Mouse (Mus musculus) spleen, adult 2 months (tissue): Measurements from ENCODE around the gene Fhl2.

Experiments
- CTCF ChIP-seq: fragments of 200-500 bp; IDR thresholded peaks from 2 replicates; pipeline ENCODE4 v1.5.1; 2011; ENCODE audit warnings: mild to moderate bottlenecking, inconsistent platforms; ENCODE audit not compliant: insufficient read depth, insufficient read length, insufficient replicate concordance; ENCODE audit errors: extremely low read depth
- POLR2A ChIP-seq: fragments of 200-500 bp; IDR thresholded peaks from 2 replicates; pipeline ENCODE4 v1.6.1; 2011; ENCODE audit warnings: low read depth, low read length, inconsistent platforms

DNA sequence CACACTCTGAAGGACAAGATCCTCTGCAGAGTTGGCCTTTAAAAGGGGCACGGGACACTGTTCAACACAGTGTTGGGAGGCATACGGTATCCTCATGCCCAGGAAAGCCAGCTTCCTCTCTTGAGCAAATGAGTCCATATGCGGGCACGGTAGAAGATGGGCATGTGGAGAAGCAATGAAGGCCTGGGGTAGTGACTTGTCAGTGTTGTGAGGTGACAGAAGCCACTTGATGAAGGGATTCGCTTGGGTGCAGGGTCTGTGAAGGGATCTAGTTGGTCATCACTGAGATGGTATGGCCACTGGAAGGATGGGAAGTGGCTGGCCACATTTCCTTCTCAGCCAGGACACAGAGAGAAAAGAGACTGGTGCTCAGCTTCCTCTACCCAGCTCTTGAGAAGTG is 32.2 kb downstream of the Fhl2 start:
- TF ChIP-seq CTCF (no peak), POLR2A (no peak)
